In genomic region chr10:53416152-53416712, GRCm38 (mm10) we compare ENCODE assay signal across 27 mouse cellular contexts. TPM values are rescaled to one million over a fixed set of nuclear protein-coding genes. Genes with fewer than 3 reads are reported as not detected.
DNase-seq lines count a peak whose midpoint lies in the region; ATAC-seq and TF ChIP-seq lines count a peak whose summit lies in the region.
"Had no signal": no experiment of that assay in that cellular context is flagged by ENCODE, and none has a peak within 500 bp of the region (broad histone marks: within the 10 kb centered on the region; RNA-seq: fewer than 3 reads in every experiment).

No protein-coding gene starts in this region.

- H3K4me1 ChIP-seq in forebrain, embryonic 10.5 days = peaks cover 17% of the 10 kb centered on the region
- H3K4me1 ChIP-seq in forebrain, embryonic 12.5 days = peaks cover 8% of the 10 kb centered on the region
- H3K4me1 ChIP-seq in kidney, embryonic 15.5 days = peaks cover 16% of the 10 kb centered on the region
- peaks cover 5% of the 10 kb centered on the region; the same call in 1 of the 2 replicates for H3K4me1 ChIP-seq in kidney, adult 2 months (ENCODE audit: control insufficient read depth, insufficient read depth, low read length)
- peaks cover 5% of the 10 kb centered on the region; the same call in 1 of the 2 replicates for H3K4me1 ChIP-seq in stomach, embryonic 14.5 days (ENCODE audit: control insufficient read depth, insufficient read depth, low read length)
- no peaks in the 10 kb centered on the region for H3K4me1 ChIP-seq in stomach, postnatal 0 days (replicated peaks; ENCODE audit: control insufficient read depth, insufficient read depth)
- peaks cover 12% of the 10 kb centered on the region; the same call in 1 of the 2 replicates for H3K4me1 ChIP-seq in hindbrain, embryonic 10.5 days (replicated peaks)

- 0 out of 2 replicates have a peak overlapping the region, but pooled peaks have one; percentile 35 for H3K27ac ChIP-seq in forebrain, embryonic 10.5 days
- no peak overlapping the region for H3K27ac ChIP-seq in forebrain, embryonic 12.5 days
- peak overlapping the region; percentile 68 for H3K27ac ChIP-seq in kidney, embryonic 15.5 days
- H3K27ac ChIP-seq in kidney, adult 2 months (ENCODE audit: insufficient read depth, low read depth, low read length) = no peak overlapping the region
- H3K27ac ChIP-seq in stomach, embryonic 14.5 days (ENCODE audit: low read length) = 0 out of 2 replicates have a peak overlapping the region, but pooled peaks have one; percentile 39
- no peak overlapping the region for H3K27ac ChIP-seq in stomach, postnatal 0 days (replicated peaks)
- H3K27ac ChIP-seq in hindbrain, embryonic 10.5 days = no peak overlapping the region
- H3K27ac ChIP-seq: embryonic facial prominence, embryonic 12.5 days; forebrain, embryonic 13.5 days; limb, embryonic 12.5 days; liver, embryonic 13.5 days had no signal

- TF ChIP-seq CTCF in kidney, adult 2 months (conservative IDR thresholded peaks at IDR 0.05; ENCODE audit: insufficient read depth, insufficient read length, low read depth, low read length) = no peak
- TF ChIP-seq CTCF in stomach, postnatal 0 days (IDR thresholded peaks at IDR 0.05; ENCODE audit: low read depth) = no peak

- no peaks in the 10 kb centered on the region for H3K27me3 ChIP-seq in forebrain, embryonic 10.5 days (ENCODE audit: poor library complexity, severe bottlenecking)
- H3K27me3 ChIP-seq in forebrain, embryonic 12.5 days = no peaks in the 10 kb centered on the region
- no peaks in the 10 kb centered on the region for H3K27me3 ChIP-seq in kidney, embryonic 15.5 days
- H3K27me3 ChIP-seq in kidney, adult 2 months (replicated peaks; ENCODE audit: control insufficient read depth, insufficient read depth, low read length) = no peaks in the 10 kb centered on the region
- H3K27me3 ChIP-seq in stomach, embryonic 14.5 days (ENCODE audit: control insufficient read depth, insufficient read depth, low read length) = no peaks in the 10 kb centered on the region
- H3K27me3 ChIP-seq in stomach, postnatal 0 days (ENCODE audit: control insufficient read depth, insufficient read depth, low read length) = no peaks in the 10 kb centered on the region
- no peaks in the 10 kb centered on the region for H3K27me3 ChIP-seq in hindbrain, embryonic 10.5 days (ENCODE audit: insufficient read depth, poor library complexity, severe bottlenecking)
- H3K27me3 ChIP-seq: embryonic facial prominence, embryonic 12.5 days; forebrain, embryonic 13.5 days; limb, embryonic 12.5 days; liver, embryonic 13.5 days had no signal

- TF ChIP-seq POLR2A in kidney, adult 2 months (IDR thresholded peaks at IDR 0.05; ENCODE audit: low read depth, low read length) = no peak

- DNase-seq in forebrain, embryonic 10.5 days (ENCODE audit: extremely low spot score, low spot score) = no peak
- DNase-seq in kidney, adult 2 months = no peak
- no peak for DNase-seq in stomach, postnatal 0 days (ENCODE audit: low spot score)
- no peak for DNase-seq in urinary bladder, postnatal 25 days (ENCODE audit: low spot score)
- DNase-seq in hindbrain, embryonic 10.5 days (ENCODE audit: low spot score) = no peak
- DNase-seq: adrenal gland, adult 8-10 months; cerebellum, adult 2 months; cerebellum, postnatal 36 days; gastrocnemius, postnatal 14 days; heart, adult 2 months; heart, postnatal 14 days; kidney, adult 9 months; layer of hippocampus, adult 9-11 months; liver, embryonic 13.5 days; lung, adult 18-20 months; lung, postnatal 10 days; midbrain, embryonic 14.5 days; right cerebral cortex, postnatal 4 days had no signal

- H3K9ac ChIP-seq in forebrain, embryonic 12.5 days = no peak overlapping the region
- H3K9ac ChIP-seq in kidney, embryonic 15.5 days = no peak overlapping the region
- H3K9ac ChIP-seq in stomach, embryonic 14.5 days (replicated peaks; ENCODE audit: low read depth, low read length) = no peak overlapping the region
- no peak overlapping the region for H3K9ac ChIP-seq in stomach, postnatal 0 days (ENCODE audit: low read length)
- H3K9ac ChIP-seq: embryonic facial prominence, embryonic 12.5 days; forebrain, embryonic 13.5 days; limb, embryonic 12.5 days; liver, embryonic 13.5 days had no signal

- no peaks in the 10 kb centered on the region for H3K9me3 ChIP-seq in forebrain, embryonic 10.5 days
- no peaks in the 10 kb centered on the region for H3K9me3 ChIP-seq in forebrain, embryonic 12.5 days
- no peaks in the 10 kb centered on the region for H3K9me3 ChIP-seq in kidney, embryonic 15.5 days (replicated peaks)
- H3K9me3 ChIP-seq in stomach, embryonic 14.5 days (ENCODE audit: control insufficient read depth, low read depth, low read length) = no peaks in the 10 kb centered on the region
- H3K9me3 ChIP-seq in stomach, postnatal 0 days (ENCODE audit: control insufficient read depth, low read length) = no peaks in the 10 kb centered on the region
- no peaks in the 10 kb centered on the region for H3K9me3 ChIP-seq in hindbrain, embryonic 10.5 days
- H3K9me3 ChIP-seq: embryonic facial prominence, embryonic 12.5 days; forebrain, embryonic 13.5 days; G1E; limb, embryonic 12.5 days; liver, embryonic 13.5 days had no signal

- no peak for TF ChIP-seq EP300 in stomach, postnatal 0 days (optimal IDR thresholded peaks at IDR 0.05)

- H3K4me2 ChIP-seq in forebrain, embryonic 12.5 days = no peak overlapping the region
- 0 out of 2 replicates have a peak overlapping the region, but pooled peaks have one; percentile 15 for H3K4me2 ChIP-seq in kidney, embryonic 15.5 days
- no peak overlapping the region for H3K4me2 ChIP-seq in stomach, embryonic 14.5 days (replicated peaks; ENCODE audit: low read depth, low read length)
- H3K4me2 ChIP-seq in stomach, postnatal 0 days (replicated peaks; ENCODE audit: low read depth) = no peak overlapping the region
- H3K4me2 ChIP-seq: embryonic facial prominence, embryonic 12.5 days; forebrain, embryonic 13.5 days; limb, embryonic 12.5 days; liver, embryonic 13.5 days had no signal

- ATAC-seq in forebrain, embryonic 12.5 days (ENCODE audit: low FRiP score) = no peak
- peak; percentile 71 for ATAC-seq in kidney, embryonic 15.5 days (replicated peaks; ENCODE audit: low FRiP score)
- no peak for ATAC-seq in stomach, embryonic 14.5 days (ENCODE audit: insufficient number of reproducible peaks, insufficient read depth, low FRiP score, low read depth)
- no peak for ATAC-seq in stomach, postnatal 0 days (ENCODE audit: low FRiP score, low TSS enrichment)
- ATAC-seq: forebrain, embryonic 13.5 days; hindbrain, embryonic 16.5 days had no signal

- WGBS in forebrain, embryonic 10.5 days = 71% methylated on average over 9 of the region's 9 CpGs
- WGBS in forebrain, embryonic 12.5 days = 63% methylated on average over 9 of the region's 9 CpGs
- 31% methylated on average over 9 of the region's 9 CpGs for WGBS in kidney, embryonic 15.5 days
- WGBS in kidney, adult 2 months = 41% methylated on average over 9 of the region's 9 CpGs
- 49% methylated on average over 9 of the region's 9 CpGs for WGBS in stomach, embryonic 14.5 days
- 51% methylated on average over 9 of the region's 9 CpGs for WGBS in stomach, postnatal 0 days
- 61% methylated on average over 9 of the region's 9 CpGs for WGBS in hindbrain, embryonic 10.5 days

- no peak overlapping the region for H3K4me3 ChIP-seq in forebrain, embryonic 10.5 days
- H3K4me3 ChIP-seq in forebrain, embryonic 12.5 days (replicated peaks) = no peak overlapping the region
- H3K4me3 ChIP-seq in kidney, embryonic 15.5 days (replicated peaks) = no peak overlapping the region
- no peak overlapping the region for H3K4me3 ChIP-seq in kidney, adult 2 months (ENCODE audit: insufficient read depth, low read depth, low read length)
- H3K4me3 ChIP-seq in stomach, embryonic 14.5 days (ENCODE audit: low read depth, low read length) = no peak overlapping the region
- no peak overlapping the region for H3K4me3 ChIP-seq in stomach, postnatal 0 days (ENCODE audit: low read depth, low read length)
- H3K4me3 ChIP-seq in hindbrain, embryonic 10.5 days = no peak overlapping the region
- H3K4me3 ChIP-seq: embryonic facial prominence, embryonic 12.5 days; erythroblast, embryonic 14.5 days; forebrain, embryonic 13.5 days; heart, adult 2 months; limb, embryonic 12.5 days; liver, embryonic 13.5 days had no signal

- H3K36me3 ChIP-seq in forebrain, embryonic 10.5 days (replicated peaks) = no peaks in the 10 kb centered on the region
- H3K36me3 ChIP-seq in forebrain, embryonic 12.5 days (replicated peaks) = no peaks in the 10 kb centered on the region
- H3K36me3 ChIP-seq in kidney, embryonic 15.5 days = no peaks in the 10 kb centered on the region
- no peaks in the 10 kb centered on the region for H3K36me3 ChIP-seq in kidney, adult 2 months (ENCODE audit: control insufficient read depth, insufficient read depth, low read length)
- no peaks in the 10 kb centered on the region for H3K36me3 ChIP-seq in stomach, embryonic 14.5 days (ENCODE audit: control insufficient read depth, insufficient read depth, low read length)
- no peaks in the 10 kb centered on the region for H3K36me3 ChIP-seq in stomach, postnatal 0 days (ENCODE audit: control insufficient read depth, insufficient read depth, low read length)
- H3K36me3 ChIP-seq in hindbrain, embryonic 10.5 days = no peaks in the 10 kb centered on the region
- H3K36me3 ChIP-seq: embryonic facial prominence, embryonic 12.5 days; G1E; limb, embryonic 12.5 days; liver, embryonic 13.5 days had no signal

RNA-seq across cellular contexts. Expression of gene Cep85l, which starts 36.5 kb away (rescaled TPM):
- 3.0 and 3.7 TPM in 2 replicates for polyA plus RNA-seq in forebrain, embryonic 10.5 days (2016; fragmentation: Nextera tagmentation; extraction: Ambion mirVana)
- polyA plus RNA-seq in forebrain, embryonic 12.5 days (2016; fragmentation: Nextera tagmentation; extraction: Ambion mirVana) = 5.3 TPM in 2 replicates
- polyA plus RNA-seq in kidney, embryonic 15.5 days (2015; fragmentation: Nextera tagmentation; extraction: Ambion mirVana) = 3.4 and 3.9 TPM in 2 replicates
- polyA plus RNA-seq in kidney, adult 2 months (2012; rRNA removed) = 1.7 and 2.3 TPM in 2 replicates
- polyA plus RNA-seq in stomach, embryonic 14.5 days (2014; fragmentation: Nextera tagmentation; extraction: Ambion mirVana) = 13.7 and 14.1 TPM in 2 replicates
- polyA plus RNA-seq in stomach, postnatal 0 days (2015; fragmentation: Nextera tagmentation; extraction: Ambion mirVana) = 1.6 and 2.0 TPM in 2 replicates
- polyA plus RNA-seq in hindbrain, embryonic 10.5 days (2016; fragmentation: Nextera tagmentation; extraction: Ambion mirVana) = 4.6 TPM in 2 replicates
- polyA plus RNA-seq: G1E had no signal

Comparison
In these comparisons a context has a peak if more than half of its experiments do, and no peak if none do; other contexts are left out.
1. H3K27ac ChIP-seq: peak in forebrain, embryonic 10.5 days (single experiment), kidney, embryonic 15.5 days (single experiment) and stomach, embryonic 14.5 days (single experiment); none in forebrain, embryonic 12.5 days (single experiment), kidney, adult 2 months (single experiment), stomach, postnatal 0 days (single experiment) and hindbrain, embryonic 10.5 days (single experiment).